Mouse (Mus musculus) telencephalon, adult 2 months (tissue): ENCODE measurements around the gene Prpf40a.

Experiments
- DNase-seq: peaks from one replicate; pipeline ENCODE4 v3.0.0-alpha.2; 2011; ENCODE audit warnings: low read depth, low spot score

Gene Prpf40a

GRCm38 (mm10) chr2:53106056-53106455, 85.0 kb downstream of the Prpf40a start:
- no peak for DNase-seq

DNA sequence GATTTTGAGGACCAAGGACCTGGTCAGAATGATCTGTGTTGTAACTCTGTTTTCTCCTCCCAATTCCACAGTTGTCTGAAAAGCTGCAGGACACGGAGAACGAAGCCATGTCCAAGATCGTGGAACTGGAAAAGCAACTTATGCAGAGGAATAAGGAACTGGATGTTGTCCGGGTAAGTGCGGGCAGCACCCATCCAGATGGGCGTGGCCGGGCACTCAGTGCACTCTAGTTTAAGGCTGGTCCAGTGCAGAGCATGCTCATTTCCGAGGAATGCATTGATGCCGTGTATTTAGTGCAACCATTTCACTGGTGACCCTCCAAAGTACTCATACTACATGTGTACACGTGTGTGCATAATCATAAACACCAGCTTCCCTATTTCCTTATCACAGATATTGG, 85.7 kb downstream of the Prpf40a start:
- no peak for DNase-seq

DNA sequence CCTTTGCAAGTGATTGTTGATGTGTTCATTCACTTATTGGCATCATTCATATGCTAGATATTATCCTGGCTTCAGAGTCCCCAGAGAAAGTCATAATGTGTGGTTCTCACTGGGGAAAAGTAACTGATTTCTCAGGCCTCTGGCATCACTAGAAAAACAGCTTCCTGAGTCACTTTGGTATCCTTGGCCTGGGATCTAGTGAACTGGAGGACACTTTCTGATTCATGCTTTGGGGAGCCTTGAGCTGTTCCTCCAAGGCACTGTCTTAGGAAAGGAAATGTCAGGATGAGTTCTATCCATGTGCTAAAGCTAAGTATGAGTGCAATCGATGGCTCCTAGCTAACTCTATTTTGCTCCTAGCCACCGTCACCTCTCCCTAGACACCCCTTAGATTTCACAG, 88.2 kb downstream of the Prpf40a start:
- DNase-seq, result no peak

- no peak for DNase-seq
Observed at GRCm38 (mm10) chr2:53101885-53102740, 89.0 kb downstream of the Prpf40a start.

GRCm38 (mm10) chr2:53100093-53100492, 91.0 kb downstream of the Prpf40a start:
- no peak for DNase-seq

DNA sequence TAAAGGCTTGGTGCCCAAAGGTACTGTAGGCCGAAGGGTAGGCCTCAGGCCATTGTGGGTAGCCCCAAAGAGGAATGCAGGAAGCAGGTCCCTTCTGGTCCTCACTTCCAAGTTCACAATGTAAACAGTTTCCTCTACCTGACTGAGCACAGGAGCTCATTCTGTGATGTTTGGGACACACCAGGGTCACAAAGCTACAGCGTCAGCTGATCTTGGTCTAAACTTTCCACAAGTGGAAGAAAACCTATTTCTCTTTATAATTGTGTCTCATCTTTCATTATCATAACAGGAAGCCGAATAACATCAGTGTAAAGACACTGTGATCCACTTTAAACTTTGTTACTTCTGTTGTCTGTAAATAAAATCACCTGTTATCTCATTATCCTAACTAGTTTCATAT, 95.6 kb downstream of the Prpf40a start:
- no peak for DNase-seq

DNA sequence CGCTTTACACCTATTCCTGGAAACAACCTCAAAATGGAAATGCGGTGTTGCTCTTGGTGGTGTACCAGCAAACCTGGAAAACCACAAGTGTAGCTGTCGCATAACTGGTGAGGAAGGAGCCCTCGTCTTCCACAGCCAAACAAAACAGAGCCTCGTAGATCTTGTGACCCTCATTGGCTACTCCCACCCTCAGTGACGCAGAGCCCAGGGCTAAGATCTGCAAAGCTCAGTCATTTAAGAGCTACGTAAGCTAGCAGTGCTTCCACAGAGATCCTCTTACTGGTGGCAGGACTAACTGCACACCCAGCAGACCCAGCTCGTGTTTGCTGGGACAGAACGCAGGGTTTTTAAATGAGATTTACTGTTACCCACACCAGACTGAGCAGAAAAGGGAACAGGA, 96.1 kb downstream of the Prpf40a start:
- no peak for DNase-seq

DNA sequence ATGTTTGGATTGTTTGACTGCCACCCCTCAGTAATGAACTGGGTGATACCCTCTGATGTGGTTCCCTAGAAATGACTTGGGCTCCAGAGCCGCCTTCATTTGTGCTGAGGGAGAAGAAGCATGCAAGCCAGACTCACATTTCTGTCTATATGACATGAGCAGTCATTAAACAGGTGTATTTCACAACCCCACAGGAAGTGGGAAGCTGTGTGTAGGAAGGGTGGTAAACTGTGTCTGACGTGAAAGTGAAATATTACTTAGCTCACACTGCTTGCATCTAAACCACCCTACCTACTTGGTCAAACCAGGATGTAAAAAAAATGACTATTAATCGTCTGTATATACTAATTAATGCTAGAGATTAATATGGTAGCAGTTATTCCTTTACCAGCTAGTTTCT, 102.3 kb downstream of the Prpf40a start:
- DNase-seq, result no peak

DNA sequence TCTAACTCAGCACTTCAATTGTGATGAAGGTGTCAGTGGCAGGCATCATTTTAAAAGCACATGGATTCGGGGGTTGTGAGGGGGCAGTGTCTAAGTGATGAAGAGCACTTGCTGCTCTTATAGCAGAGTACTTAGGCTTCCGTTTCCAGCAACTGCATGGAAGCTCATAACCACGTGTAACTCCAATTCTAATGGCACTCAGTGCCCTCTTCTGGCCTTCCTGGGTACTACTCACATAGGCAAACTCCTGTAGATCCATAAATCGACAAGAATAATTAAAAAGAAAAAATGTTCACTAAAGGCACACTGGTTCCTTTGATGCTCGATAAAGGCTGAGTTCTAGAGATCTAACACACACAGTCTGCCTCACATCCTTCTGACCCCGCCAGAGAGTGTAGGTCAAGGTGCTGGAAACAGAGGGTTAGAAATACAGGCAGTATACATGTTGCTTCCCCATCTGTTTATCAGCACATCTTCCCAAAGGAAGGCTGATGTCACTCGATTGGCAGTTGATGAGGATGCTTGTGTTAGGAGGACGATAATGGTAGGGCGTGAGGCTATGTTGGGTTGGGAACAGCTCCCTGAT, 105.4 kb downstream of the Prpf40a start:
- DNase-seq, result no peak
